Mouse (Mus musculus) hindbrain, embryonic 12.5 days (tissue): ENCODE data around the gene Slc52a3. TPM values are rescaled to one million over a fixed set of nuclear protein-coding genes. Genes with fewer than 3 reads are reported as not detected.
A peak's percentile ranks its signal among the peaks of the same experiment; 100 is the strongest.
"Not testable (repeated sequence)": the region's sequence is repeated elsewhere in the genome, so short reads cannot be mapped to it uniquely, and the experiment has no call there.

Source experiments
- ATAC-seq: fragments of 200-750 bp; cut with Nextera tagmentation; 2 replicates; pipeline ENCODE4 v1.8.0; 2017; ENCODE audit warnings: moderate TSS enrichment; ENCODE audit not compliant: low FRiP score
- H3K27ac ChIP-seq: fragments of 300-500 bp; sonication (generic); 2 replicates; pipeline ENCODE4 v1.5.1; 2016; ENCODE audit warnings: mild to moderate bottlenecking
- H3K27me3 ChIP-seq: fragments of 300-500 bp; sonication (generic); 2 replicates; pipeline ENCODE4 v1.6.1; 2016; ENCODE audit warnings: mild to moderate bottlenecking
- H3K36me3 ChIP-seq: fragments of 300-500 bp; sonication (generic); 2 replicates; pipeline ENCODE4 v1.6.1; 2016; ENCODE audit warnings: mild to moderate bottlenecking
- H3K4me1 ChIP-seq: fragments of 300-500 bp; sonication (generic); 2 replicates; pipeline ENCODE4 v1.6.1; 2016
- H3K4me2 ChIP-seq: fragments of 300-500 bp; sonication (generic); replicated peaks from 2 replicates; pipeline ENCODE4 v1.6.1; 2016; ENCODE audit warnings: mild to moderate bottlenecking
- H3K4me3 ChIP-seq: fragments of 300-500 bp; sonication (generic); 2 replicates; pipeline ENCODE4 v1.5.1; 2016; ENCODE audit warnings: mild to moderate bottlenecking
- H3K9ac ChIP-seq: fragments of 300-500 bp; sonication (generic); 2 replicates; pipeline ENCODE4 v1.6.1; 2016; ENCODE audit warnings: mild to moderate bottlenecking, moderate library complexity
- H3K9me3 ChIP-seq: fragments of 300-500 bp; sonication (generic); replicated peaks from 2 replicates; pipeline ENCODE4 v1.6.1; 2016; ENCODE audit warnings: mild to moderate bottlenecking
- WGBS: fragments of 180-500 bp; shearing (Covaris S2); methylation state at CpG from one replicate; pipeline ENCODE4 v1.1.7; 2016; 5-methylcytosine and 5-hydroxymethylcytosine counted together
- polyA plus RNA-seq: library from polyadenylated mRNA; unstranded; fragments of >200 nt; fragmentation: Nextera tagmentation; extraction: Ambion mirVana; gene quantifications from 2 replicates; pipeline ENCODE4 v1.2.1, GENCODE M21; 2016

Gene Slc52a3
- polyA plus RNA-seq, 1 experiment from 2014 or later: 1.5 TPM

DNA sequence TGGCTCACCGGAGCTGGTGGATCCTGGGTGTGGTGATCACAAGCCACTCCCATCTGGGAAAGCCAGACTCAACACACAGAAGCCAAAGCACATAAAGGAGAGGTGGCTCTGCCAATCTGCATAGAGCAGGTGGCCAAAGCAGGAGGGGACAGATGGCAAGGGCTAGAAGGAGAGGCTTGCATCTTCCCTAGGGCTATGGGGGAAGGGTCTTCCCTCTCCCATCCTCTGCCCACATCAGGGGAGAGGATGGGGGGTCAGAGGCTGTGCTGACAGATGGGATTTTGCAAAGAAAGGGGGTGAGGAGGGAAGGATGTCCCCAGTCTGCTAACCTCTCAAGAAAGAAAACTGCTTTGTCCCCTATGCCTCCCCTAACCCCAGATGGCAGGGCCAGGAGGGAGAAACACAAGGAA is 5.3 kb upstream of the Slc52a3 start:
- 22% methylated on average over 1 of the region's 1 CpGs for WGBS
- Histone ChIP-seq H3K9me3 (no peaks in the 10 kb centered on the region), H3K27me3 (peaks cover 20% of the 10 kb centered on the region), H3K4me2 (no peak overlapping the region), H3K4me1 (peaks cover 21% of the 10 kb centered on the region), H3K27ac (peak overlapping the region; percentile 57; the same call in 1 of the 2 replicates), H3K9ac (no peak overlapping the region), H3K4me3 (no peak overlapping the region), H3K36me3 (no peaks in the 10 kb centered on the region)
- peak; percentile 85 for ATAC-seq

DNA sequence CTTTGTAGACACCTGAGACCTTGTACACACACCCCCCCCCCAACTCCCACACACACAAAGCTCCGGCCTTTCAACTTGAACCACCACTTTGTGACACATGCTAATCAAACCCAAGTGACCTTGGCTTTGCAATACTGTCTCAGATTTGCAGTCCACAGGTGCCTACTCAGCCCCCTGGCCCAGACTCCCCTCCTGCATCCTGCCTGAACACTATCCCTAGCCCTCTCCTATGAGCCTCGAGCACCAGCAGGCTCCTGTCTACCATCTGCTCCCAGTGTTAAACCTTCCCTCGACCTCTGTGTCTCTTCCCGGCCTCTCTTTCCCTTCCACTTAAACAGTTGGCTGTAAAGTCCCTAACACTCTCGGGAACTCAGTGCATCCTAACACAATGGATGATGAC is 4.9 kb upstream of the Slc52a3 start:
- Histone ChIP-seq H3K4me2 (no peak overlapping the region), H3K27ac (peak overlapping the region; percentile 57), H3K4me3 (no peak overlapping the region), H3K9me3 (no peaks in the 10 kb centered on the region), H3K27me3 (peaks cover 24% of the 10 kb centered on the region), H3K9ac (no peak overlapping the region), H3K4me1 (peaks cover 21% of the 10 kb centered on the region), H3K36me3 (no peaks in the 10 kb centered on the region)
- ATAC-seq: peak; percentile 72
- 28% methylated on average over 5 of the region's 5 CpGs for WGBS

DNA sequence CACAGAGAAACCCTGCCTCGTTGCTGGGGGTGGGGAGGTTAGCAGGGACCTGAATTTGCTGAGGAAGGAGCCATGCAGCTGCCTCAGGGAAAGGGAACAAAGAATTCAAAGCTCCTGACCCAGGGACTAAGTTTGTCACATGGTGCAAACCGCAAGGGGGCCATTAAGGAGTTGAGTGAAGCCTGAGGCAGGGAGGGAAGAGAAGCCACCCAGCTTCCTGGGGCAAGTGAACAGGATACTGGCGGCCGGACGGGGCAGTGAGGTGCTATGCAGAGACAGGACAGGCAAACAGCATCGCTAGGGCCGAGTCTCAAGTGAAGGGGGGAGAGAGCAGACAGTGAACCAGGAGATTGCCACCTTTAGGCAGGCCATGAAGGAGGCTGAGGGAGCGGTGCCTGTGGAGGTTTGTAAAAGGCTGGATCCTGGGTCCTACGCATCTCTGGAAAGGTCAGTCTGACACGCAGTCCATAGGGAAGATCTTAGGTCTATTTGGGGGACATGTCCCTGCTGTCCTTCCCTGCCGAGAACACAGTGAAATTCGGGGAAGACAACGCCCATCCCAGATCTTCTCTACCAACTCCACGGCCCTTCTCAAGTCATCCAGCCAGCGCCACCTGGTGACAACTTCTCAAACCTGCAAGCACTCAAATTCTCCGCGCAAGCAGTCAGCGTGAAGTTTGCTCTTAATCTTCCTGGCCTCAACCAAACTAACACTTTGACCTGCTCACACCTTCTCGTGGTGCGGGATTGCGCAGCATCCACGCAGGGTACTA is 1.8 kb upstream of the Slc52a3 start:
- Histone ChIP-seq H3K4me2 (peak overlapping the region; percentile 46), H3K36me3 (no peaks in the 10 kb centered on the region), H3K4me3 (no peak overlapping the region), H3K27ac (no peak overlapping the region), H3K9me3 (no peaks in the 10 kb centered on the region), H3K4me1 (peaks cover 21% of the 10 kb centered on the region), H3K9ac (no peak overlapping the region), H3K27me3 (peaks cover 54% of the 10 kb centered on the region)
- 7% methylated on average over 22 of the region's 22 CpGs for WGBS
- ATAC-seq: no peak; the same call in 1 of the 2 replicates

DNA sequence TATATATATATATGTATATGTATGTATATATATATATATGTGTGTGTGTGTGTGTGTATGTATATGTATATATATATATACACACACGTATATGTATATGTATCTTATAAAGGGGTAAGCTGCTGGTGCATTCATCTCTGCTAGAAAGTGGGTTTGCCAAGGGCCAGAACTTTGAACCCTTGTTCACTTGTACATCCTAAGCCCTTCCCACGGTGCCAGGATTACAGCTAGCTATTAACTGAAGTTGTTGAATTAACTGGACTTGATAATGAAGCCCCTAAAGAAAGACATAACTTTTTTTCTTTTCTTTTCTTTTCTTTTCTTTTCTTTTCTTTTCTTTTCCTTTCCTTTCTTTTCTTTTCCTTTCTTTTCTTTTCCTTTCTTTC is 872 bp downstream of the Slc52a3 start:
- peaks cover 22% of the 10 kb centered on the region for H3K4me1 ChIP-seq
- peaks cover 66% of the 10 kb centered on the region for H3K27me3 ChIP-seq
- WGBS: 62% methylated on average over 2 of the region's 2 CpGs
- H3K27ac ChIP-seq, H3K4me3 ChIP-seq, H3K36me3 ChIP-seq, H3K4me2 ChIP-seq, ATAC-seq, H3K9me3 ChIP-seq, H3K9ac ChIP-seq: not testable (repeated sequence)

DNA sequence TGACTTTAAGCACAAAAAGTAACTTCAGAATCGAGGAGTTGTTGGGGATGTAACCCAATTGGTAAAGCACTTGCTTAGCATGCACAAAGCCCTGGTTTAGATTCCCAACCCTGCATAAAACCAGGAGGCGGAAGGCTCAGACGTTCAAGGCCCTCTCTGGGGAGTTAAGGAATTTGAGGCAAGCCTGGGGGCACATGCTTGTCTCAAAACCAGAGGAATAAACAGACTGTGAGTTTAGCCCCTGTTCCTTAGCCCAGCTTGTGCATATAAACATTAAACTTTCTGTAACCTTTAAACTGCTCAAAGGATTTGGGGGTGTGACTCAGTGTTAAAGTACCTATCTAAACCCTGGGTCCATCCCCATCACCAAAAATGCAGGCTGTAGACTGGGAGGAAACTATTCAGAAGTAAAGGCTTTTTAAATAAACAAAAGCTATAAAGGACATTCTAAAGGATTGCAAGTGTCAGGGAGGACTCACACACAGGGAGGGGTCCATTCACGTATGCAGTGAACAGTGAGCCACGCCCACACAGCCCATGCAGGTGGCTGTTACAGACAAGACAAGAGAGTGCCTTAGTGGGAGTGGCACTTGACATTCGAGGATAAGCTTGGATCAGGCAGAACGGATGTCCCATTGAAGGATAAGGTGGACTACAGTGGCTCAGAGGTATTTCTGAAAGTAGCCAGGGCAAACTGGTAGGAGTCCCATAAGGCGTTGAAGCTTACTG is 1.6 kb downstream of the Slc52a3 start:
- Histone ChIP-seq H3K9ac (no peak overlapping the region), H3K9me3 (no peaks in the 10 kb centered on the region), H3K4me3 (no peak overlapping the region), H3K36me3 (no peaks in the 10 kb centered on the region), H3K4me1 (peaks cover 22% of the 10 kb centered on the region), H3K27ac (no peak overlapping the region), H3K27me3 (peaks cover 66% of the 10 kb centered on the region), H3K4me2 (no peak overlapping the region)
- 54% methylated on average over 8 of the region's 8 CpGs for WGBS
- ATAC-seq: no peak

DNA sequence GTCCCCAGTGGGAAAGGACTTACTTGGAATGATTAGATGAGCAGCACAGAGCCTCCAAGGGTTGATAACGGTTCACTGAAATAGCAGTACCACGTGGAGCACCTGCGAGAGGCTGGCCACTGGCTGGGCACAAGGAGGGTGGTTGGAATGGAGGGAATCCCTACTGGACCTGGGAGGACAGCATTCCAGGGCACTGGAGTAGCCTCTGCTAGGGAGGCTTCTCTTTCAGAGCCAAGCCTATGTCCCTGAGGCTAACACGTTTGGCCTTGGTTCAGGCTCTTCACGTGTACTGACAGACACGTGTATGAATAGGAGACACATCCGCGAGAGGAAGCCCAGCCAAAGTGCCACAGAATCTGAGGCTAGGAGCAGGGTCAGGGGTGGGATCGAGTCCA is 2.2 kb downstream of the Slc52a3 start:
- Histone ChIP-seq H3K27ac (no peak overlapping the region), H3K36me3 (no peaks in the 10 kb centered on the region), H3K4me1 (peaks cover 22% of the 10 kb centered on the region), H3K9me3 (no peaks in the 10 kb centered on the region), H3K4me3 (no peak overlapping the region), H3K9ac (no peak overlapping the region), H3K27me3 (peaks cover 63% of the 10 kb centered on the region), H3K4me2 (no peak overlapping the region)
- WGBS: 75% methylated on average over 9 of the region's 9 CpGs
- ATAC-seq: no peak

DNA sequence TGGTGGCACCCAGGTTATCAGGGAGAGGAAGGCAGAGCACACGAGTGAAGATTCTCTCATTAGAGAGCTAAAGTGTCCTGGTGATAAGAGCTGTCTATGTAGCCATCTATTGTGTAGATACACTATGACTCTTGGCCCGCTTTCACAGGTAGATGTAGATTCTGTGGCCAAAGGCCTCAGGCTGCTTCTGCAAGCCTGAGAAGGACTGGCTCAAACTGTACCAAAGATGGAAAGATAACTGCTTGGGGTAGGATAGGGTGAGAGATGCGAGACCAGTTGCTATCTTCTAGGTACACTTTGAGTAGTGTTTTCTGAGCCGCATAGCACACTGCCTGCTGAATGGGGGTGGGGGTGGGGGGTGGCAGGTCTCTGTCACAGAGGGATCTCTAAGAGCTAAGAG is 2.6 kb downstream of the Slc52a3 start:
- 77% methylated on average over 4 of the region's 4 CpGs for WGBS
- peaks cover 60% of the 10 kb centered on the region for H3K27me3 ChIP-seq
- no peak overlapping the region for H3K4me2 ChIP-seq
- H3K9me3 ChIP-seq: no peaks in the 10 kb centered on the region
- no peak overlapping the region for H3K4me3 ChIP-seq
- no peaks in the 10 kb centered on the region for H3K36me3 ChIP-seq
- no peak overlapping the region for H3K27ac ChIP-seq
- no peak overlapping the region for H3K9ac ChIP-seq
- peaks cover 22% of the 10 kb centered on the region for H3K4me1 ChIP-seq
- no peak for ATAC-seq

DNA sequence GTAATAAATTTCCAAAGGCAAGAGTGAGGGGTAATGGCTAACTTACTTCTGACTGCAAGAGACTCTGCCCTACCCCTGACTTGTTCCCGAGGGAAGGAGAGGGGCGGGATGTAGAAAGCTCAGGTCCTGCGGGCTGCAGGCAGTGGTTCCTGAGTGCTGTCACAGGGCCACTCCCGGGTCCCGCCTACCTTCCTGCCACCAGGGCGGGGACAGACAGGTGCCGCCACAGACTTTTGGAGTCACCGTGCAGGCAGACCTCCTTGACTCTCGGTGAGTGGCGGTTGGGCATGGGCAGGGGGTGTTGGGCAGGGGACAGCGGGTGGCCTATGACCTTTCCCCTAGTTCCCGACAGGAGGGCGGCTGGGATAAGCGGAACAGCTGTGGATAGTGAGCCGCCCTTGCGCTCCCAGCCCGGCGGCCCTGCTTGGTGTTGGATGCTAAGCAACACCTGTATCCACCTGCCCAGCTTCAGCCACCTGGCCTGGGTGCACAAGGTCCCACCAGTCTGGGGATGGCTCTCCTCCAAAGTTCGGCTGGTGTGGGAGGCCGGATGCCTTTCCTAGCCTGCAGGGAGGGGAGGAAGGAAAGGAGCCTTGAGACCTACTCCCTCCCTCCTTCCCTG is 3.5 kb downstream of the Slc52a3 start:
- no peak overlapping the region for H3K4me3 ChIP-seq
- H3K4me1 ChIP-seq: peaks cover 16% of the 10 kb centered on the region; the same call in 1 of the 2 replicates
- no peak overlapping the region for H3K4me2 ChIP-seq
- H3K9ac ChIP-seq: no peak overlapping the region
- H3K36me3 ChIP-seq: no peaks in the 10 kb centered on the region
- 6% methylated on average over 20 of the region's 20 CpGs for WGBS
- H3K27ac ChIP-seq: no peak overlapping the region
- H3K27me3 ChIP-seq: peaks cover 58% of the 10 kb centered on the region
- H3K9me3 ChIP-seq: no peaks in the 10 kb centered on the region
- ATAC-seq: no peak

DNA sequence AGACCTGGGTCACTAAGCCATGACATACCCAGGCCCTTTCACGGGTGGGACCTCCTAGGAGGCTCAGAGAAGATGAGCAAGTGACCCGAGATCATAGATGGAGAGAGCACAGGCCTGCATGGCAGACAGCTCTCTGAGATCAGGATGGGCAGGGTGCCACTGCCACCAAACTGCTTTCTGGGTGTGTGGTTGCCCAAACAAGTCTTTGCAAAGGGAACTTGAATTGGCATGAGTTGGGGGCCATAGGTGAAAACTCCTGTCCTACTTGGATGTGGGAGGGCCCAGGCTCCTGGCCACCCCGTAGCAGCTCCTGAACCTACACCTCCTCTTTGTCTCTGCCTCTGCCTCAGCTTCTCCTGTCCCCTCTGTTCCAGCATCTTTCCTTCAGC is 4.0 kb downstream of the Slc52a3 start:
- ATAC-seq: no peak
- Histone ChIP-seq H3K4me2 (no peak overlapping the region), H3K4me3 (no peak overlapping the region), H3K9me3 (no peaks in the 10 kb centered on the region), H3K9ac (no peak overlapping the region), H3K27ac (no peak overlapping the region), H3K4me1 (peaks cover 12% of the 10 kb centered on the region; the same call in 1 of the 2 replicates), H3K36me3 (no peaks in the 10 kb centered on the region), H3K27me3 (peaks cover 53% of the 10 kb centered on the region)
- WGBS: 44% methylated on average over 3 of the region's 3 CpGs

DNA sequence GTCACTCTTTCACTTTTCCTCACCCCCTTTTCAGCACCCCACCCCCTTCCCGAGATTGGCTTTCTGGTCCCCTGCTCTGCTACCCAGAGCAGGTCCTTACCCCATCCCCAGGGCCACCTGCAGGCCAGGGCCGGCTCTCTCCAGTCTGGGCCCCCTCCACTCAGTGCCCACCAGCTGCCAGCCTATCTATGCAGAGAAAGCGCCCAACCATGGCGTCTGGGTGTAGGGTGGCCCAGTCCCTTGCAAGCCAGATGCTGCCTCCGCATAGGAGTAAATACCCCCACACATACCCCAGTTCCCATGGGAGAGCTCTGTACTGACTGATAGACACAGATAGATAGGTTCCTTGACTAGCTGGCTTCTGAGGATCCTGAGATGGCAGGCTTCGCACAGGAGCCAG is 4.4 kb downstream of the Slc52a3 start:
- Histone ChIP-seq H3K4me2 (no peak overlapping the region), H3K9me3 (no peaks in the 10 kb centered on the region), H3K27ac (no peak overlapping the region), H3K36me3 (no peaks in the 10 kb centered on the region), H3K27me3 (peaks cover 49% of the 10 kb centered on the region), H3K4me3 (no peak overlapping the region), H3K4me1 (peaks cover 12% of the 10 kb centered on the region; the same call in 1 of the 2 replicates), H3K9ac (no peak overlapping the region)
- ATAC-seq: peak; percentile 61
- WGBS: 60% methylated on average over 6 of the region's 6 CpGs

DNA sequence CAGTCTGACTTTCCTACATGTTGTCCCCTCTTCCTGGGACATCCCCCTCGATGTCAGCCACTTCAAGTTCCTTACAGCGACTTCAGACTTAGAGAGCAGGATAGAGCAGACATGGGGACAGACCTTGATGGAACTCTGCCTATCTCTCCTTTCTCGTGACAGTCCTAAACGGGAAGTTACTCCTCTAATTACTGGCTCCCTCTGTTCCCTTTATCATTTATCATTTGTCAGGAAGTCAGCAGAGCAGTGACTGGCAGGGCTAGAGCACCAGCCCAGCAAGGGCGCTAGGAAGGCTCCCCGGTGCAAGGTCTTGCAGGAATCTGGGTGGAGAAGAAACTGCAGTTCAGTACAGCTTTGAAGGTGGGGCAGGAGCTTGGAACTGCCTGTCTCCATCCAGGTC is 6.2 kb downstream of the Slc52a3 start:
- Histone ChIP-seq H3K9me3 (no peaks in the 10 kb centered on the region), H3K4me1 (peaks cover 12% of the 10 kb centered on the region; the same call in 1 of the 2 replicates), H3K4me3 (no peak overlapping the region), H3K4me2 (no peak overlapping the region), H3K36me3 (no peaks in the 10 kb centered on the region), H3K9ac (no peak overlapping the region), H3K27me3 (peaks cover 32% of the 10 kb centered on the region), H3K27ac (no peak overlapping the region)
- 76% methylated on average over 6 of the region's 6 CpGs for WGBS
- no peak for ATAC-seq

DNA sequence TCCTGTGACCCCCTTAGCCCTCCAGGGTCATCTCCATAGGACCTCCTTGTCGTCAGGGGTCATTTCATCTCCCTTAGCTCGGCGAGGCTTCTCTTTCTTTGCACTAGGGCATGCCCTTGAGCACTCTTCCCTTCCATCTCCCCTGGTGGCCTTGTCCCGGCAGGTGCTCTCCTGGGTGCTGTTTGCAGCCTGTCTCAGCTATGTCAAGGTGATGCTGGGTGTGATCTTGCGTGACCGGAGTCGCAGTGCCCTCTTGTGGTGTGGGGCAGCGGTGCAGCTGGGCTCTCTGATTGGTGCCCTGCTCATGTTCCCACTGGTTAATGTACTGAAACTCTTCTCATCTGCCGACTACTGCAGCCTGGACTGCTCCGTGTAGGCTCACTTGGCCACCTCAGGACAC is 11.5 kb downstream of the Slc52a3 start:
- no peak for ATAC-seq
- Histone ChIP-seq H3K27me3 (no peaks in the 10 kb centered on the region), H3K9me3 (no peaks in the 10 kb centered on the region), H3K9ac (no peak overlapping the region), H3K4me2 (no peak overlapping the region), H3K4me3 (no peak overlapping the region), H3K36me3 (no peaks in the 10 kb centered on the region), H3K27ac (no peak overlapping the region), H3K4me1 (no peaks in the 10 kb centered on the region)
- WGBS: 51% methylated on average over 10 of the region's 10 CpGs
